Mouse (Mus musculus): Measurements from ENCODE around the gene Bub1b.

DNA sequence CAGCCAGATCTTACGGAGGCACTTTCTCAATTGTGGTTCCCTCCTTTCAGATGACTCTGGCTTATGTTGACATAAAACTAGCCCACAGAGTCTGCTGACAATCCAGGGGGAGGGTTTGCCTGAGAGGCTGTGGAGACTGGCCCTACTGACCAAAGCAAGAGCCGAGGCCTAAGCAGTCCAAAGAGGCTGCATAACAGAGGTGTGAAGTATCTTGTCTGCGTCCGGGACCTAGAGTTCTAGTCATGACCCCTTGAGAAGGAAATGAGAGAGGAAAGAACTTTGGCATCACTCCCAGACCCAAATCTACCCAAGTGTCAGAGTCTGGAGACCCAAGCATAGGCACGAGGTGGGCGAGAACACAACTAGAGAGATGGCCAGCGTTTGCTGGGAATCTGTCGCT, 88.7 kb downstream of the Bub1b start:
- TF ChIP-seq CTCF (IDR thresholded peaks at IDR 0.05; ENCODE audit: low read depth) (no peak), EP300 (IDR thresholded peaks at IDR 0.05; ENCODE audit: low read depth) (no peak)

All from liver, postnatal 0 days (tissue).